Mouse (Mus musculus) ovary, postnatal 14 days (tissue): ENCODE measurements around the gene Apoe.
A peak's percentile ranks its signal among the peaks of the same experiment; 100 is the strongest.

Experiments
- DNase-seq: peaks from one replicate; pipeline ENCODE4 v3.0.0; 2022; ENCODE audit warnings: low spot score

Apoe gene

DNA sequence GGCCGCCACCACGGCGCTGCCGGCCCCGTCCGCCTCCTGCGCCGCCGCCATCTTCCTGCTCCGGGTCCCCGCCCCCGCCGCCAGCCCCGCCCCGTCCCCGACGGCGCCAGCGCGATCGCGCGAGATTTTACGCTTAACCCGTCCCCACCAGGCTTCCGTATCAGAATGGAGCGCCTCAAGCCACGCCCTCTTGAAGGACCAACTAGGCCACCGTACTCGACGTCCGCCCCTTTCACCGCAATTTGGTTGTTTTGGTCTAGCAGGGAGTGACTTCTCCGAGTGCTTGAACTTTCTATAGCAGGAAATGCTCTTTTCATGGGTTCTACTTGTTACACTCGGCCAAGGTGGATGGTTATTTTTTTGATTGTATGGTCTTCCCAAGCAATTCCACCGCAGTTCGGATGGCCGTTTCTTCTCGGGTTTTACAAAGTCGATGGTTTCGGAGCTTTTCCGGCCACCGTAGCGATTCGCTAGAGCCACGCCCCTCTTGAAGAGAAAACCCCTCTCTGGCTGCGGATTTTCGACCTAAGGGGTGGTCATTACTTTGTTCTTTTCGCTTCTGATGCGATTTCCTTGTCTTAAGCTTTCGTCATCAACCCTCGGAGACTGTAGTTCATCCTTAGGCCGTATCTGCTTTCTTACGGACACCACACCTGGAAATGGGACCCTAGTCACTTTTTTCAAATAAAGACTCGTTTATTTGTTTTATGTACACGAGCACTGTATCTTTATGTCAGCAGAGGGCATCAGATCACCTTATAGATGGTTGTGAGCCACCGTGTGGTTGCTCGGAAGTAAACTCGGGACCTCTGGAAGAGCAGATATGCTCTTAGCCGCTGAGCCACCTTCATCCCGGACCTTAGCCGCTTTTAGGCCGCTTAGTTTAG is 33.8 kb downstream of the Apoe start, which contains the start of gene Clptm1:
Gene Clptm1, minus strand, starts transcription at position 79 of the 887 bp plus-strand sequence.
- DNase-seq = peak; percentile 94

DNA sequence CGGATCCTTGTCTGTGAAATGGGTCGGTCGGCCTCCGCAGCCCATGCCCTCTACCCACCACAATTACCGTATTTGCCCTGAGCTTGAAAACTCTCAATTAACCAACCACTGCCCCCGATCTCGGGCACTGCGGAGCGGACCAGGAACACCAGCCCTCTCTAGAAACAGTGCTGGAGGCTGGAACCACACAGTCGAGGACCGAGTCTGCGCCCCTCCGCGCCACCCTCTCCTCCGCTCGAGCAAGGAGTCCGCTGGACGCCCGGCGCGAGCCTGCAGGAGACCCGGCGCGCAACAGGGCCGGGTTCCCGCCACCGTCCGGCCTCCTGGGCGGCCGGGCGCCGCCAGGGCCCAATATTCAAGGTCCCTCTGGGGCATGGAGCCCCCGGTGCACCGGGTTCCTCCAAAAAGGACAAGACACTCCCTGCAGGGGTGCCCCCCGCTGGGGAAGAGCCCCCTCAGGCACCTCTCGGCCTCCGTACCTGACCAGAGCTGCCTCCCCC is 34.5 kb downstream of the Apoe start:
- no peak for DNase-seq

DNA sequence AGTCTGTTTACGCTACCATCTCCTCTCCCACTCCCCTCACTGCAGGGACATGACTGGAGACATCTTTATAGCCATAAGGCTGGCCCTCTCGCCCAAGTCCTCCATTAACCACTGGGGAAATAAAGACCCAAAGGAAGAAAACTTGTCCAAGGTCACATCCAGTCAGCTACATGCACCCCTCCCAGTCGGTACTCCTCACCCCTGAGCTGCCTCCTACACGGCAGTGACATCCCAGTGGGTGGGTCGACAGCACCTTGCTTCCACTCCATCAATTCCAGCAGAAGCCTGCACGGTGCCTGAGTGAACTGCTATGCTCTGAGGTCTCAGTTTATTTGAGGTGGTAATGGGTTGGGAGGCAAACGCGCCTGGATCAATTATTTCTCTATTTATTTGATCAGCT is 35.0 kb downstream of the Apoe start:
- DNase-seq = no peak

DNA sequence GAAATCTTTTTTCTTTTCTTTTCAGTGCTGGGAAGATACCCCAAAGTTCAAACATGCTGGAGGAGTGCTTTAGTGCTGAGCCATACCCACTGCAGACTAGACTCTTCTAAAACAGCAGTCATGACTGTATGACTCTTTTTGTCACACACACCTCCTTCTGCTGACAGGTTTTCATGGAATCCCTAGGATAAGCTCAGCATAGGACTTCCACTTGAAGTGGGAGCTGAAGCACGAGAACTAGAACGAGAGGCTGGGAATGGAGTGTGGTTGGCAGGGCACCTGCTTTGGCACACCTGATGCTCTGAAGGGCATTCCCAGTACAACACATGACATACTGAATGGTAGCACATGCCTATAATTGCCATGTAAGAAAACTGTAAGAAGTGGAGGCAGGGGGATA is 46.4 kb downstream of the Apoe start:
- no peak for DNase-seq

DNA sequence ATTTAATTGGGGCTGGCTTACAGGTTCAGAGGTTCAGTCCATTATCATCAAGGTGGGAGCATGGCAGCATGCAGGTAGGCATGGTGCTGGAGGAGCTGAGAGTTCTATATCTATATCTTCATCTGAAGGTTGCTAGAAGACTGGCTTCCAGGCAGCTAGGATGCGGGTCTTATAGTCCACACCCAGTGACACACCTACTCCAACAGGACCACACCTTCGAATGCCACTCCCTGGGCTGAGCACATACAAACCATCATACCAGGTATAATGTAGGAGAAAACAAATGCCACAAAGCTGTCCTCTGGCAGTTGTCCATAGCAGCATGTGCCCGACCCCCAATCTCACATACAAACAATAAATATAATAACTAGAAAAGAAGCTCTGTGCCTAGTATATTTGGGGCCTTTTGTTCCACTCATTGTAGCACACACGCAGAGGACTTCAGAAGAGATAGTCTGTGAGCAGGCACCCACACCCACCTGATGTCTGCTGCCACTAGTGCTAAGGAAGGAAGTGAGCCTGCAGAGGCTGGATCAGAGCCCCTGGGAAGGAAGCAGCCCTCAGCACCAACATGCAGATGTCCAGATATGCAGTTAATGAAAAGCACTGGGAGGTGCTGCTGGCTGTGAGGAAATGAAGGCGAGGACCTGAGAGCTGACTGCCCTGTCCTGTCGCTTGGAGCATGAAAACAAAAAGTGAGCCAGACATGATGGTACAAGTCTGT is 47.8 kb downstream of the Apoe start:
- DNase-seq = no peak
